In the genomic region with DNA sequence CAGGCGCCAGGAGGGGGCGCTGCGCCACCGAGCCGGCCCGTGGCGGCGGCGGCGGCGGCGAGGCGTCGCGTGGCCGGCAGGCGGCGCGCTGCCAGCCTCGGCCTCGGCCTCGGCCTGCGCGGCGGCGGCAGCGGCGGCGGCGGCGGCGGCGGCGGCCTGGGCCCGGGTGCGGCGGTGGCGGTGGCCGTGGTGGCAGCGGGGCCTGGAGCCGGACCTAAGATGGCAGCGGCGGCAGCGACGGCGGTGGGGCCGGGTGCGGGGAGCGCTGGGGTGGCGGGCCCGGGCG, we compare ENCODE assay signal across 8 mouse cellular contexts. TPM values are rescaled to one million over a fixed set of nuclear protein-coding genes. Genes with fewer than 3 reads are reported as not detected.
A peak's percentile ranks its signal among the peaks of the same experiment; 100 is the strongest.
DNase-seq lines count a peak whose midpoint lies in the region; ATAC-seq and TF ChIP-seq lines count a peak whose summit lies in the region.

TSS of gene Carm1 (plus strand) at position 106 of the 286 bp plus-strand sequence.

- H3K9me3 ChIP-seq in lung, embryonic 16.5 days (ENCODE audit: control insufficient read depth, low read length) = no peaks in the 10 kb centered on the region

- H3K27me3 ChIP-seq in lung, embryonic 16.5 days (ENCODE audit: control insufficient read depth, insufficient read depth, low read depth, low read length) = no peaks in the 10 kb centered on the region

- H3K4me1 ChIP-seq in lung, embryonic 16.5 days (replicated peaks; ENCODE audit: control insufficient read depth, insufficient read depth, low read length) = peaks cover 20% of the 10 kb centered on the region
- peaks cover 18% of the 10 kb centered on the region for H3K4me1 ChIP-seq in bone marrow macrophage, adult 2 months (ENCODE audit: control insufficient read depth, insufficient read depth, low read length)

- DNase-seq in lung, postnatal 10 days = no peak
- no peak for DNase-seq in gastrocnemius, postnatal 4 days (ENCODE audit: low spot score in 2 of 2)
- DNase-seq in large intestine, adult 2 months (ENCODE audit: low read depth, low spot score) = no peak
- DNase-seq in embryo, embryonic 10.5 days (ENCODE audit: low spot score) = no peak
- no peak for DNase-seq in B cell, adult 2 months

- H3K36me3 ChIP-seq in lung, embryonic 16.5 days (ENCODE audit: control insufficient read depth, insufficient read depth, low read length) = peaks cover 6% of the 10 kb centered on the region; the same call in 1 of the 2 replicates
- 0 out of 2 replicates have a peak, but pooled peaks cover 1% of the 10 kb centered on the region for H3K36me3 ChIP-seq in macrophage (ENCODE audit: inconsistent target)

- H3K79me2 ChIP-seq in macrophage (ENCODE audit: inconsistent target) = peaks cover 40% of the 10 kb centered on the region

- no peak for ATAC-seq in lung, embryonic 16.5 days (ENCODE audit: low read depth)

- WGBS in lung, embryonic 16.5 days = 0% methylated on average over 14 of the region's 52 CpGs
- 9% methylated on average over 52 of the region's 52 CpGs for WGBS in large intestine, adult 2 months
- WGBS in macrophage (ENCODE audit: missing documents) = 0% methylated on average over 34 of the region's 52 CpGs

- H3K27ac ChIP-seq in lung, embryonic 16.5 days (ENCODE audit: low read length) = peak within 1 kb of the TSS; percentile 97
- peak within 1 kb of the TSS; percentile 77 for H3K27ac ChIP-seq in bone marrow macrophage, adult 2 months (ENCODE audit: insufficient read depth, low read depth, low read length)
- H3K27ac ChIP-seq in macrophage = peak within 1 kb of the TSS; percentile 40

- TF ChIP-seq CTCF in bone marrow macrophage, adult 2 months (IDR thresholded peaks at IDR 0.05; ENCODE audit: low read depth, low read length) = no peak

- peak within 1 kb of the TSS; percentile 90 for H3K4me2 ChIP-seq in lung, embryonic 16.5 days (ENCODE audit: low read depth, low read length)

- peak within 1 kb of the TSS; percentile 96 for H3K9ac ChIP-seq in lung, embryonic 16.5 days (ENCODE audit: low read length)

- peak within 1 kb of the TSS; percentile 84 for H3K4me3 ChIP-seq in lung, embryonic 16.5 days (ENCODE audit: low read length)
- H3K4me3 ChIP-seq in bone marrow macrophage, adult 2 months (ENCODE audit: insufficient read depth, low read length) = peak within 1 kb of the TSS; percentile 82
- peak within 1 kb of the TSS; percentile 75 for H3K4me3 ChIP-seq in macrophage (ENCODE audit: inconsistent target)

- TF ChIP-seq POLR2A in bone marrow macrophage, adult 2 months (IDR thresholded peaks at IDR 0.05; ENCODE audit: borderline replicate concordance, low read depth, low read length) = no peak

RNA-seq across cellular contexts. Expression of gene Carm1, which starts in this region (rescaled TPM):
- polyA plus RNA-seq in lung, embryonic 16.5 days (2015; fragmentation: Nextera tagmentation; extraction: Ambion mirVana) = 17.1 and 20.8 TPM in 2 replicates
- polyA plus RNA-seq in bone marrow macrophage, adult 2 months (2012; ENCODE audit: insufficient read depth, insufficient read length, missing spikeins) = 19.1 and 20.5 TPM in 2 replicates
- 10 to 100 TPM; 81.9 to 91.2 TPM for total RNA-seq in gastrocnemius, postnatal 4 days (2021)
- polyA plus RNA-seq in large intestine, adult 2 months (2012; rRNA removed) = 36.2 and 50.3 TPM in 2 replicates
- total RNA-seq in macrophage (2018; cell fraction: chromatin; rRNA removed) = 10 to 100 TPM; 16.3 to 53.7 (median 29.1) TPM
- 10 to 100 TPM; 11.5 to 21.4 (median 15.7) TPM for total RNA-seq in macrophage (2018; cell fraction: cytosol; rRNA removed)
- total RNA-seq in macrophage (2018; cell fraction: nucleus; rRNA removed) = 10 to 100 TPM; 11.4 to 44.2 (median 20.9) TPM
- polyA plus RNA-seq in macrophage (2018) = 14.6 to 27.6 TPM (median 25.0 TPM) in 3 replicates

Comparison
In these comparisons a context has a peak if more than half of its experiments do, and no peak if none do; other contexts are left out.
1. H3K27ac ChIP-seq: peak in every context shown above with its lines; median percentile 97 in lung, embryonic 16.5 days; 77 in bone marrow macrophage, adult 2 months; 40 in macrophage.